11 mouse cellular contexts compared by ENCODE assay signal in genomic region chr4:103620590-103621155, GRCm38 (mm10). TPM values are rescaled to one million over a fixed set of nuclear protein-coding genes. Genes with fewer than 3 reads are reported as not detected.
DNase-seq lines count a peak whose midpoint lies in the region; ATAC-seq and TF ChIP-seq lines count a peak whose summit lies in the region.
"Had no signal": no experiment of that assay in that cellular context is flagged by ENCODE, and none has a peak within 500 bp of the region (broad histone marks: within the 10 kb centered on the region; RNA-seq: fewer than 3 reads in every experiment).

No protein-coding gene starts in this region.

- no peak overlapping the region for H3K4me3 ChIP-seq in heart, embryonic 13.5 days
- peak overlapping the region; percentile 80; the same call in 1 of the 2 replicates for H3K4me3 ChIP-seq in E14TG2a.4 (replicated peaks; ENCODE audit: low read length)
- H3K4me3 ChIP-seq in forebrain, embryonic 14.5 days (ENCODE audit: low read depth, low read length), result peak overlapping the region; percentile 42
- H3K4me3 ChIP-seq in midbrain, embryonic 10.5 days, result peak overlapping the region; percentile 57

- no peak for ATAC-seq in heart, embryonic 13.5 days (ENCODE audit: extremely low read depth, insufficient number of reproducible peaks, low FRiP score, low TSS enrichment)
- ATAC-seq in forebrain, embryonic 14.5 days, result no peak

- no peak overlapping the region for H3K27ac ChIP-seq in heart, embryonic 13.5 days (replicated peaks)
- no peak overlapping the region for H3K27ac ChIP-seq in forebrain, embryonic 14.5 days (ENCODE audit: low read depth, low read length)
- no peak overlapping the region for H3K27ac ChIP-seq in midbrain, embryonic 10.5 days (replicated peaks)

- peak overlapping the region; percentile 69 for H3K4me2 ChIP-seq in heart, embryonic 13.5 days
- peak overlapping the region; percentile 58 for H3K4me2 ChIP-seq in forebrain, embryonic 14.5 days (ENCODE audit: low read length)

- H3K27me3 ChIP-seq in heart, embryonic 13.5 days (replicated peaks), result peaks cover 82% of the 10 kb centered on the region
- H3K27me3 ChIP-seq in E14TG2a.4 (ENCODE audit: insufficient read depth, low read length), result peaks cover 55% of the 10 kb centered on the region
- H3K27me3 ChIP-seq in forebrain, embryonic 14.5 days (replicated peaks; ENCODE audit: control insufficient read depth, insufficient read depth, low read length), result peaks cover 36% of the 10 kb centered on the region
- peaks cover 59% of the 10 kb centered on the region for H3K27me3 ChIP-seq in midbrain, embryonic 10.5 days (ENCODE audit: low read depth, poor library complexity, severe bottlenecking)

- peaks cover 11% of the 10 kb centered on the region; the same call in 1 of the 2 replicates for H3K4me1 ChIP-seq in heart, embryonic 13.5 days
- H3K4me1 ChIP-seq in E14TG2a.4 (replicated peaks; ENCODE audit: low read depth, low read length), result peaks cover 5% of the 10 kb centered on the region; the same call in 1 of the 2 replicates
- no peaks in the 10 kb centered on the region for H3K4me1 ChIP-seq in forebrain, embryonic 14.5 days (ENCODE audit: control insufficient read depth, insufficient read depth, low read length)
- H3K4me1 ChIP-seq in midbrain, embryonic 10.5 days, result peaks cover 27% of the 10 kb centered on the region

- WGBS in heart, embryonic 13.5 days, result 30% methylated on average over 18 of the region's 18 CpGs
- WGBS in forebrain, embryonic 14.5 days, result 7% methylated on average over 18 of the region's 18 CpGs
- WGBS in midbrain, embryonic 10.5 days, result 13% methylated on average over 18 of the region's 18 CpGs

- no peaks in the 10 kb centered on the region for H3K9me3 ChIP-seq in heart, embryonic 13.5 days
- no peaks in the 10 kb centered on the region for H3K9me3 ChIP-seq in E14TG2a.4 (ENCODE audit: low read length)
- no peaks in the 10 kb centered on the region for H3K9me3 ChIP-seq in forebrain, embryonic 14.5 days (replicated peaks; ENCODE audit: control insufficient read depth, low read length)
- H3K9me3 ChIP-seq in midbrain, embryonic 10.5 days (replicated peaks), result no peaks in the 10 kb centered on the region

- TF ChIP-seq CTCF in E14TG2a.4 (conservative IDR thresholded peaks at IDR 0.05; ENCODE audit: low read length), result no peak

- no peak for DNase-seq in heart, postnatal 4 days
- DNase-seq in forebrain, embryonic 14.5 days (ENCODE audit: low spot score), result no peak
- DNase-seq in midbrain, embryonic 10.5 days (ENCODE audit: low spot score), result no peak
- no peak for DNase-seq in urinary bladder, postnatal 4 days (ENCODE audit: low spot score in 2 of 2)
- DNase-seq in c-Kit-positive CD71-positive TER-119-positive erythroid progenitor cells, embryonic 14.5 days (ENCODE audit: low spot score), result no peak
- no peak for DNase-seq in cerebellum, adult 11 months
- DNase-seq: cerebellum, adult 9-10 months; kidney, adult 18-20 months had no signal

- no peak overlapping the region for H3K9ac ChIP-seq in heart, embryonic 13.5 days
- peak overlapping the region; percentile 60 for H3K9ac ChIP-seq in forebrain, embryonic 14.5 days (ENCODE audit: low read length)

- no peaks in the 10 kb centered on the region for H3K36me3 ChIP-seq in heart, embryonic 13.5 days
- no peaks in the 10 kb centered on the region for H3K36me3 ChIP-seq in E14TG2a.4 (ENCODE audit: insufficient read depth, low read length)
- H3K36me3 ChIP-seq in forebrain, embryonic 14.5 days (ENCODE audit: control insufficient read depth, insufficient read depth, low read length), result no peaks in the 10 kb centered on the region
- H3K36me3 ChIP-seq in midbrain, embryonic 10.5 days, result no peaks in the 10 kb centered on the region

RNA-seq across cellular contexts. Expression of gene Dab1, which starts 1.5 kb away (rescaled TPM):
- 0.48 and 0.68 TPM in 2 replicates for polyA plus RNA-seq in heart, embryonic 13.5 days (2015; fragmentation: Nextera tagmentation; extraction: Ambion mirVana)
- total RNA-seq in heart, postnatal 4 days (2021), result under 1 TPM; 0.29 to 0.67 TPM
- 106 and 137 TPM in 2 replicates for polyA plus RNA-seq in forebrain, embryonic 14.5 days (2014; fragmentation: Nextera tagmentation; extraction: Ambion mirVana)
- polyA plus RNA-seq in midbrain, embryonic 10.5 days (2016; fragmentation: Nextera tagmentation; extraction: Ambion mirVana), result 27.0 and 36.1 TPM in 2 replicates
- polyA plus RNA-seq: C2C12 had no signal

Comparison
In these comparisons a context has a peak if more than half of its experiments do, and no peak if none do; other contexts are left out.
1. RNA of gene Dab1, which starts 1.5 kb away (polyA plus RNA-seq): 106 to 137 TPM in forebrain, embryonic 14.5 days and 27.0 to 36.1 TPM in midbrain, embryonic 10.5 days; 0.48 to 0.68 TPM in heart, embryonic 13.5 days; every median in the first group is over 10 times any median in the second.